Mouse (Mus musculus): Measurements from ENCODE around the gene Wfs1.
A peak's percentile ranks its signal among the peaks of the same experiment; 100 is the strongest.

DNA sequence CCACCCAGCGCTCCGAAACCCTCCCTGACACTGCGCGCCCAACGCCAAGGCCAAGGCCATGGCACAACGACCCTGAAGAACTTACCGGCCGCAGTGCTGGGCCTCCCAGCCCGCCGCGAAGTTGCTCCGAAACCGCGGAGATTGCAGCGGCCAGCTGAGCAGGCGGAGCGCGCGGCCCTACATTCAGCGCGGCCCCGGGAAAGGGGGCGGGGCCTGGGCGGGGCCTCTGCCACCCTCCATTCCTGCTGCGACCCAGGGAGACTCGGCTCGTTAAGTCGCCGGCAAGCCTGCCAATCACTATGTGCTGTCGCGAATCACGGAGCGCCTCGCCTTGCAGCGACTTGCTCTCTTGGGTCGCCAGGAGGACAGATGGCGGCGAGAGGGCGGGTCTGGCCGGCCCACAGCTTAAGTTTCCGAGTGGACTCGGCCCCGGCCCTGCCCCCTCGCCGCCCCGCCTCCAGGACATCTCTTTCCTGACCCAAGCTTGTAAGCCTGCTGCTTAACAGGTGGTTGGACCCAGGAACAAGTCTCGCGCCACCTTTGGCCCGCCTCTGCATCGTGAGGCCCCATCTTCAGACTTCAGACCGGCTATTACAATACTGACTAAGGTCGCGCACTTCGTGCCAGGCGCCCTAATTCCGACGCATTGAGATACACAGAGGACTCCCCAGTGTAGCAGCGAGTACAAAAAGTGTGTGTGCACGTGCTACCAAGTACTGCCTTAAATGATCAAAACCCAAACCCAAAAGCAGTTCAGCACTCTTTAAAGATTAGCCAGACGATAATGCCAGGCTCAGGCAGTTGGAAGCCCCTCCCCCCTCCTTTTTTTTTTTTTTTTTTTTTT is at the start of gene Wfs1:
- TF ChIP-seq CTCF (IDR thresholded peaks at IDR 0.05) (peak; percentile 44), EP300 (IDR thresholded peaks at IDR 0.05) (no peak)
